Comparison of ENCODE assay signal across 9 mouse cellular contexts in the genomic region with DNA sequence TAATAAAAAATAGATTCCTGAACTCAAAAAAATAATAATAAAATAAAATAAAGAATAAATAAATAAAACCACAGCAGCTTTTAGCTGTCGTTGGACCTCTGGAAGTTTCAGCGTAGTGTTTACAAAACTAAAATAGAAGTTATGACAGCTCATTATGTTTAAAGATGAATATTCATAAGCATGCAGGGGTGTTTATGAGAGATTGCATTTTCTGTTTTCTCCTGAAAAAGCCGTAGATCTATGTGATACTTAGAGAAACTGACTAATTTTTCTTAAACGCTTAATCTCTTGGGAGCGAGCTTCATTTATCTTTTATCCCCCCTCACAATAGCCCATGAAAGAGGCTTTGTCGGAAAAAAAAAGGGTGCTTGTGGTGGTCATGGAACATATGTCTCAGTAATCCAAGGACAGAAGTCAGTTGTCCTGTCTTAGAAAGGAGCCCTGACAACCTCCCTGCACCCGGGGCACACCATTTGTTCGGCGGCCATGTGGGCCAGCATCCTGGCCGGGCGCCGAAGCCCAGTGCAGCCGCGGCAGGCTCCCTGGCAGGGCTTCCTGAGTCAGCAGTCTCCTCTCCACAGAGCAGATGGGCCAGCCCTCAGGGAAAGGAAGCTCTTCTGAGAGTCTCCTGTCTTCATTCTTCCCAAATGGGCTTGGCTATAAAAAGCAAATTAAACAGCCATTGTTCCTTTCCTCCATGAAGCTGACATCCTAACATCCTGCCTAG.
DNase-seq lines count a peak whose midpoint lies in the region; ATAC-seq and TF ChIP-seq lines count a peak whose summit lies in the region.
"Had no signal": no experiment of that assay in that cellular context is flagged by ENCODE, and none has a peak within 500 bp of the region (broad histone marks: within the 10 kb centered on the region; RNA-seq: fewer than 3 reads in every experiment).

No protein-coding gene starts in this region.

- intact Hi-C loops in left cerebral cortex, postnatal 14 days (cut with DNase I): loop anchor here (10.0 kb wide), 1 partner anchor 465 kb away; no protein-coding TSS in a partner anchor

- H3ac ChIP-seq in myocyte (ENCODE audit: control insufficient read depth, insufficient read length): no peak overlapping the region

- H3K4me3 ChIP-seq in intestine, embryonic 14.5 days (ENCODE audit: low read depth, low read length): no peak overlapping the region
- no peak overlapping the region for H3K4me3 ChIP-seq in myocyte
- H3K4me3 ChIP-seq: limb, embryonic 12.5 days had no signal

- peak; percentile 75 for ATAC-seq in intestine, embryonic 14.5 days (replicated peaks; ENCODE audit: low FRiP score, low TSS enrichment, low read depth)

- no peaks in the 10 kb centered on the region for H3K36me3 ChIP-seq in intestine, embryonic 14.5 days (ENCODE audit: control insufficient read depth, insufficient read depth, low read length)
- no peaks in the 10 kb centered on the region for H3K36me3 ChIP-seq in myocyte (ENCODE audit: control insufficient read depth, insufficient read depth)
- H3K36me3 ChIP-seq: limb, embryonic 12.5 days had no signal

- no peaks in the 10 kb centered on the region for H3K9me3 ChIP-seq in intestine, embryonic 14.5 days (ENCODE audit: control insufficient read depth, low read length)
- H3K9me3 ChIP-seq: limb, embryonic 12.5 days had no signal

- WGBS in intestine, embryonic 14.5 days: 33% methylated on average over 14 of the region's 14 CpGs

- peak overlapping the region; percentile 31 for H3K4me2 ChIP-seq in intestine, embryonic 14.5 days (ENCODE audit: low read length)
- peak overlapping the region; percentile 6 for H3K4me2 ChIP-seq in myocyte (ENCODE audit: low read depth)
- H3K4me2 ChIP-seq: limb, embryonic 12.5 days had no signal

- peaks cover 12% of the 10 kb centered on the region for H3K4me1 ChIP-seq in intestine, embryonic 14.5 days (replicated peaks; ENCODE audit: control insufficient read depth, insufficient read depth, low read length)

- H3K27me3 ChIP-seq in intestine, embryonic 14.5 days (replicated peaks; ENCODE audit: control insufficient read depth, insufficient read depth, low read length): no peaks in the 10 kb centered on the region
- no peaks in the 10 kb centered on the region for H3K27me3 ChIP-seq in myocyte (ENCODE audit: control insufficient read depth, insufficient read depth, insufficient read length)
- H3K27me3 ChIP-seq: limb, embryonic 12.5 days had no signal

- H3K27ac ChIP-seq in intestine, embryonic 14.5 days (ENCODE audit: low read depth): peak overlapping the region; percentile 79
- H3K27ac ChIP-seq: limb, embryonic 12.5 days had no signal

- H3K9ac ChIP-seq in intestine, embryonic 14.5 days (ENCODE audit: low read length): no peak overlapping the region
- H3K9ac ChIP-seq: limb, embryonic 12.5 days had no signal

- H3K79me2 ChIP-seq in myocyte (ENCODE audit: control insufficient read depth, insufficient read depth): no peaks in the 10 kb centered on the region

- TF ChIP-seq POLR2A in myocyte (IDR thresholded peaks at IDR 0.05; ENCODE audit: insufficient read length, low read depth): no peak

- DNase-seq in adrenal gland, postnatal 10 days: peak; percentile 62
- DNase-seq in cerebellum, postnatal 14 days: peak; percentile 90 to 98
- peak; percentile 50 for DNase-seq in gastrocnemius, postnatal 10 days
- DNase-seq in intestine, embryonic 14.5 days (ENCODE audit: low spot score): peak; percentile 63
- DNase-seq in left cerebral cortex, postnatal 14 days (ENCODE audit: low spot score in 2 of 2): peak; percentile 53 to 55
- no peak for DNase-seq in thymus, postnatal 14 days
- DNase-seq in urinary bladder, postnatal 36 days (ENCODE audit: low spot score in 2 of 2): no peak

TF ChIP-seq in myocyte, 11 proteins besides CTCF, POLR2A, EP300 and RAD21:
- TF ChIP-seq POLR2AphosphoS2 (IDR thresholded peaks at IDR 0.05; ENCODE audit: insufficient read length, low read depth): no peak
- TF ChIP-seq E2F4 (IDR thresholded peaks at IDR 0.05; ENCODE audit: insufficient read depth): no peak
- TF ChIP-seq TCF3 (IDR thresholded peaks at IDR 0.05; ENCODE audit: insufficient read length, low read depth): no peak
- no peak for TF ChIP-seq REST (IDR thresholded peaks at IDR 0.05; ENCODE audit: insufficient read depth, insufficient read length)
- TF ChIP-seq MAX (IDR thresholded peaks at IDR 0.05; ENCODE audit: low read depth): no peak
- peak in 2 of 3 experiments; percentile 12 to 71 for TF ChIP-seq MYOG (IDR thresholded peaks at IDR 0.05; ENCODE audit: control insufficient read depth in 1 of 3, insufficient read depth in 1 of 3, insufficient read length in 2 of 3, low read depth in 2 of 3)
- TF ChIP-seq MYOD1 (IDR thresholded peaks at IDR 0.05; ENCODE audit: control insufficient read depth in 1 of 3, insufficient read length in 2 of 3, low read depth in 2 of 3): peak in 2 of 3 experiments; percentile 15 to 23
- TF ChIP-seq USF1 (IDR thresholded peaks at IDR 0.05; ENCODE audit: low read depth): no peak
- TF ChIP-seq SRF (IDR thresholded peaks at IDR 0.05; ENCODE audit: control insufficient read depth, insufficient read length, low read depth): no peak
- TF ChIP-seq CEBPB (IDR thresholded peaks at IDR 0.05; ENCODE audit: insufficient read depth, poor library complexity, severe bottlenecking): no peak
- no peak for TF ChIP-seq TCF12 (IDR thresholded peaks at IDR 0.05; ENCODE audit: insufficient read depth, poor library complexity, severe bottlenecking)

Comparison
In these comparisons a context has a peak if more than half of its experiments do, and no peak if none do; other contexts are left out.
1. DNase-seq: peak in adrenal gland, postnatal 10 days (single experiment), cerebellum, postnatal 14 days (2 of 2), gastrocnemius, postnatal 10 days (single experiment), intestine, embryonic 14.5 days (single experiment) and left cerebral cortex, postnatal 14 days (2 of 2); none in thymus, postnatal 14 days (single experiment) and urinary bladder, postnatal 36 days (0 of 2).